Mouse (Mus musculus) olfactory bulb, adult 2 months (tissue): Measurements from ENCODE around the gene Rgs5.

Source experiments
- CTCF ChIP-seq: fragments of 200-500 bp; IDR thresholded peaks from 2 replicates; pipeline ENCODE4 v1.5.1; 2012; ENCODE audit warnings: low read depth, mild to moderate bottlenecking, low read length, moderate library complexity; ENCODE audit not compliant: insufficient read depth
- POLR2A ChIP-seq: fragments of 200-500 bp; IDR thresholded peaks from 2 replicates; pipeline ENCODE4 v1.6.1; 2012; ENCODE audit warnings: mild to moderate bottlenecking, low read depth, low read length, moderate library complexity; ENCODE audit not compliant: insufficient read depth

DNA sequence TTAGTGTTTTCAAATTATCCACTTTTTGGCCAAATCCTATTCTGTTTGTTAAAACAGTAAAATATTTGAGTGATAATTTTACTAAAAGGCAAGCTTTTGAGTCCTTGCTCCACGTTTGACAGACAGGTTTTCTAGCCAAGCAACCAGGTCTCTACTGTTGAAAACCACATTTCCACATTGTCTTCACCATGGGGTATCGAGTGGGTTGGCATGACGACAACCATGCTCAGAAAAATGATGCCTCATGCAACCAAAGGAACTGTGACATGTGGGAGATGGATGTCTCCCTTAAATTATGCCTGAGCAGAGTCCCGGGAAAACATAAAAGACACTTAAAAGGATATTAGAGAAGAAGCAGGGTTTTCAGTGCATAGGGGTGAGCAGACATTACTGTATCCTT is 41.9 kb downstream of the Rgs5 start:
- TF ChIP-seq CTCF: no peak
- TF ChIP-seq POLR2A: no peak
